Mouse (Mus musculus) hindbrain, embryonic 14.5 days (tissue): Measurements from ENCODE around the gene Rab22a. TPM values are rescaled to one million over a fixed set of nuclear protein-coding genes. Genes with fewer than 3 reads are reported as not detected.
"Not testable (repeated sequence)": the region's sequence is repeated elsewhere in the genome, so short reads cannot be mapped to it uniquely, and the experiment has no call there.

Source experiments
- ATAC-seq: fragments of 200-750 bp; cut with Nextera tagmentation; 2 replicates; pipeline ENCODE4 v1.8.0; 2017; ENCODE audit warnings: moderate number of reproducible peaks, mild to moderate bottlenecking, moderate TSS enrichment, moderate library complexity; ENCODE audit not compliant: low FRiP score
- DNase-seq: peaks from one replicate; pipeline ENCODE4 v3.0.0-alpha.2; 2015; ENCODE audit warnings: low spot score
- H3K27ac ChIP-seq: fragments of 300-500 bp; sonication (generic); 2 replicates; pipeline ENCODE4 v1.5.1; 2014; ENCODE audit warnings: mild to moderate bottlenecking, moderate library complexity
- H3K27me3 ChIP-seq: fragments of 300-500 bp; sonication (generic); 2 replicates; pipeline ENCODE4 v1.6.1; 2014; ENCODE audit warnings: mild to moderate bottlenecking, low read length, mixed read lengths; ENCODE audit not compliant: control insufficient read depth, insufficient read depth
- H3K36me3 ChIP-seq: fragments of 300-500 bp; sonication (generic); replicated peaks from 2 replicates; pipeline ENCODE4 v1.6.1; 2014; ENCODE audit not compliant: control insufficient read depth, insufficient read depth
- H3K4me1 ChIP-seq: fragments of 300-500 bp; sonication (generic); replicated peaks from 2 replicates; pipeline ENCODE4 v1.6.1; 2014; ENCODE audit warnings: antibody characterized with exemption, low read length, mixed read lengths; ENCODE audit not compliant: control insufficient read depth, insufficient read depth
- H3K4me2 ChIP-seq: fragments of 300-500 bp; sonication (generic); replicated peaks from 2 replicates; pipeline ENCODE4 v1.6.1; 2014; ENCODE audit warnings: mild to moderate bottlenecking, moderate library complexity
- H3K4me3 ChIP-seq: fragments of 300-500 bp; sonication (generic); replicated peaks from 2 replicates; pipeline ENCODE4 v1.5.1; 2014; ENCODE audit warnings: mild to moderate bottlenecking, low read length
- H3K9ac ChIP-seq: fragments of 300-500 bp; sonication (generic); 2 replicates; pipeline ENCODE4 v1.6.1; 2014
- H3K9me3 ChIP-seq: fragments of 300-500 bp; sonication (generic); 2 replicates; pipeline ENCODE4 v1.6.1; 2016; ENCODE audit warnings: low read length; ENCODE audit not compliant: control insufficient read depth
- WGBS: fragments of 180-500 bp; shearing (Covaris S2); extraction: QIAGEN DNeasy Blood & Tissue Kit; methylation state at CpG from one replicate; pipeline ENCODE4 v1.1.7; 2014; 5-methylcytosine and 5-hydroxymethylcytosine counted together
- polyA plus RNA-seq: library from polyadenylated mRNA; unstranded; fragments of >200 nt; fragmentation: Nextera tagmentation; extraction: Ambion mirVana; gene quantifications from 2 replicates; pipeline ENCODE4 v1.2.1, GENCODE M21; 2014

Gene Rab22a
- polyA plus RNA-seq: 38.0 and 43.7 TPM in 2 replicates

DNA sequence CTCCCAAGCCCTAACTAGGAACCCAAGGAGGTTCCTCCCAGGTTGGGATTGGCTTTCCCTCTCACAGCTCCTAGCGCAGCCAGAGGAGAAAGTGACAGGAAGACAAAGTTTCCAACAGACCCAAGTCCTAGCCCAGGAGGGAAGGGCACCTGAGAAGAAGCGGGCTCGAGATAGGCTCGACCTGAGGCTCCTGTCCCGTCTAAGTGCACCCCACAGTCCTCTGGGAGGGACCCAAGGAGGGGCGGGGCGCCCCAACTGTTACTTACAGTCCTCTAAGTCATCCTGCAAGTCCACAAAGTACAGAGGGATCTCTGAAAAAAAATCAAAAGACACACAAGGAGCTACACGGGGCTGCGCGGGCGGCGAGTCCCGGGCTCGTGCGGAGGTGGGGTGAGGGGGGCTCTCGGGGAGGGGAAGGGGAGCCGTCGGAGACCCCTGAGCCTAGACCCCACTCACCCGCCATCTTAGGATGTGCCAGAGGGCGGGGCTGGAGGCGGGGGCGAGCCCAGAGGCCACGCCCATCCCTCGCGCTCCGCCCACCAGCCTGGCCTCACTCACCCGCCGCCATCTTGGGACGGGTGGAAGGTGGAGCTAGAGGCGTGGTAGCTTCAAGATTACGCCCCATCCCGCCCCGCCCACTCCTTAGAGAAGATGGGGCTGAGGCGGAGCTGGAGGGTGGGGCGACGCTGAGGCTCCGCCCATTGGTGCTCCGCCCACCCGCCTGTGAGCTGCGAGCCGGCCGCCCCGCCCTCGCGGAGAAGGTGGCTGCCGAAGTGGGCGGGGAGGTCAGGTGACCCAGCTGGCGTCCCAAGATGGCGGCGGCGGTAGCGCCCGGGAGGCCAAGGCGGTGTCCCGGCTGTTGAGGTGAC lies at the start of gene Rab22a:
Gene Rab22a (plus strand): TSS at position 704 of the 869 bp plus-strand sequence.
- ATAC-seq: peak; percentile 98
- Histone ChIP-seq H3K9ac (peak within 1 kb of the TSS; percentile 87), H3K4me2 (peak within 1 kb of the TSS; percentile 92), H3K4me1 (peaks cover 19% of the 10 kb centered on the region), H3K36me3 (peaks cover 21% of the 10 kb centered on the region), H3K4me3 (peak within 1 kb of the TSS; percentile 89), H3K27ac (peak within 1 kb of the TSS; percentile 26; the same call in 1 of the 2 replicates), H3K27me3 (no peaks in the 10 kb centered on the region), H3K9me3 (no peaks in the 10 kb centered on the region)
- WGBS: 1% methylated on average over 49 of the region's 55 CpGs
- DNase-seq: peak; percentile 99

DNA sequence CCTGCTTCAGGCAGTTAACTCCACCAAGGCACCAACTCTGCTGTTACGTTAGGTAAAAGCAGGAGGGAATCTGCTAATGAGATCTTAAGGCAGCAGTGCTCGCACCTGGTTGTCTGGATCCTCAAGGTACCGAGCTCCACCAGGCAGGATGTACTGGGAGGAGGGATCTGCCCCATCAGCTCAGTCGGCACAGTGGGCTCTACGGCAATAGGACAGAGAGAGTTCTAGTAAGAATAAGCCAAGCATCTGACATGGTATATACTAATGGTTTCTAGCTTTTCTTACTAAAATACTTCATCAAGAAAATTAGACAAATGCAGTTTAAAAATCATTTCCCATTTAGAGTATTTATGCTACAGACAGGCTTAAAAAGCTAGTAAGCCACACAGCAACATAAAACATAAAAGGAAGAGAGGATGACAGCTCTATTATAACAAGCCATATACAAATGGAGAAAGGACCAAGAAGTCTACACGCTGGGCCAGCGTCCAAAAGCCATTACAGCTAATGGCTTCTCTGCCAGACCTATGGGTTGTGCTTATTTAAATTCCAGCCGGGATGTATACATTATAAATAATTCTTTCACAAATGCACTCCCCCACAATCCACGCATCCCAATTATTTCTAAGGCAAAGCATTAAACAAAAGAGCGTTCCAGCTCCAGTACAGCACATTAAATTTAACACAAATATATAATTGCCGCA lies 44.0 kb upstream of the Rab22a start:
- no peak for DNase-seq
- ATAC-seq: no peak
- 73% methylated on average over 11 of the region's 11 CpGs for WGBS

GRCm38 (mm10) chr2:173616156-173616555 lies 43.4 kb upstream of the Rab22a start:
- Histone ChIP-seq H3K36me3 (no peaks in the 10 kb centered on the region), H3K4me2 (no peak overlapping the region), H3K9ac (no peak overlapping the region), H3K4me1 (peaks cover 3% of the 10 kb centered on the region; the same call in 1 of the 2 replicates), H3K9me3 (peaks cover 5% of the 10 kb centered on the region; the same call in 1 of the 2 replicates), H3K4me3 (no peak overlapping the region), H3K27ac (no peak overlapping the region), H3K27me3 (no peaks in the 10 kb centered on the region)
- 45% methylated on average over 7 of the region's 7 CpGs for WGBS
- no peak for DNase-seq
- ATAC-seq: no peak

More for the DNA sequence above, 44.0 kb upstream of the Rab22a start:
- Histone ChIP-seq H3K36me3 (no peaks in the 10 kb centered on the region), H3K4me3 (no peak overlapping the region), H3K4me2 (no peak overlapping the region), H3K9me3 (peaks cover 5% of the 10 kb centered on the region; the same call in 1 of the 2 replicates), H3K27me3 (no peaks in the 10 kb centered on the region), H3K27ac (no peak overlapping the region), H3K9ac (no peak overlapping the region), H3K4me1 (peaks cover 8% of the 10 kb centered on the region; the same call in 1 of the 2 replicates)

DNA sequence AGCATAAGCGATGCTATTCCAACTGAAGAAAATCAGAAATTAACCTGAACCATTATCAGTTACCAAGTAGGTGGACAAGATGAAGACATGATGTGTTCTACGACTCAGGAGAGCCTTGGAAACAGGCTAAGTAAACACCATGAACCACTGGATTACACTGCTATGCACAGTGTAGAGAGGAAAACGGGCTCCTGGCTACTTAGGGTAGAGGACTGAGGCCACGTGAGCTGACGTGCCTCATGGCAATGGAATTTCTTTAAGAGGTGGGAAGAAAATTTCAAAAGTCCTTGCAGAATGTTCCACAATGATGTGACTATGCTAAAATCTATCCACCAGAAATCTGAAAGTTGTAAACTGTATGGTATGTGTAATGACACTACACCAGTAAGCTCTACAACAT lies 40.4 kb upstream of the Rab22a start:
- no peak overlapping the region for H3K27ac ChIP-seq
- peaks cover 5% of the 10 kb centered on the region; the same call in 1 of the 2 replicates for H3K9me3 ChIP-seq
- no peaks in the 10 kb centered on the region for H3K27me3 ChIP-seq
- H3K4me3 ChIP-seq: no peak overlapping the region
- H3K4me2 ChIP-seq: no peak overlapping the region
- DNase-seq (no peak), ATAC-seq (no peak)
- H3K4me1 ChIP-seq: peaks cover 8% of the 10 kb centered on the region; the same call in 1 of the 2 replicates
- no peaks in the 10 kb centered on the region for H3K36me3 ChIP-seq
- WGBS: 96% methylated on average over 5 of the region's 5 CpGs
- H3K9ac ChIP-seq: no peak overlapping the region

DNA sequence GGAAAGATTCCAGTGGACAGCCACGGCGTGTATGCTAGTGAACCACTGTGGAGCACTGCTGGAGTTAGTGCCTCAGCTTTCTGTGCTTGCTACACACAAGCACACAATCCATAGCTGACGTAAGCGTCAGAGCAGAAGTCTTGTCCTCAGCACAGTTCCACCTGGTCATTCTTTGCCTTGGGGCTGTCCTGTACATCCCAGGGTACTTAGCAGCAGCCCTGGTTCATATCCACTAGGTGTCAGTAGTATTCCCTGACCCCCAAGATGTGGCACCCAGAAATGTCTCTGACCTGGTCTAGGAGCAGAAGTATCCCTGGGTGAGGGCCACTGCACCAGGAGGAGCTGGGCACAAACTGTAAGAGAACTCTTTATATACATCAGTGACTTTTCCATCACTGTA lies 38.9 kb upstream of the Rab22a start:
- no peak for ATAC-seq
- no peak for DNase-seq
- H3K4me2 ChIP-seq: no peak overlapping the region

GRCm38 (mm10) chr2:173622173-173622601 lies 37.4 kb upstream of the Rab22a start:
- WGBS: 36% methylated on average over 7 of the region's 7 CpGs
- H3K36me3 ChIP-seq: no peaks in the 10 kb centered on the region
- DNase-seq: no peak
- H3K27ac ChIP-seq: no peak overlapping the region
- H3K9me3 ChIP-seq: peaks cover 5% of the 10 kb centered on the region; the same call in 1 of the 2 replicates
- ATAC-seq: no peak; the same call in 1 of the 2 replicates
- H3K27me3 ChIP-seq: no peaks in the 10 kb centered on the region
- no peak overlapping the region for H3K9ac ChIP-seq
- H3K4me2 ChIP-seq: no peak overlapping the region
- H3K4me3 ChIP-seq: no peak overlapping the region
- peaks cover 8% of the 10 kb centered on the region; the same call in 1 of the 2 replicates for H3K4me1 ChIP-seq

More for the DNA sequence above, 38.9 kb upstream of the Rab22a start:
- Histone ChIP-seq H3K27ac (no peak overlapping the region), H3K4me1 (peaks cover 8% of the 10 kb centered on the region; the same call in 1 of the 2 replicates), H3K4me3 (no peak overlapping the region), H3K9ac (no peak overlapping the region), H3K9me3 (peaks cover 5% of the 10 kb centered on the region; the same call in 1 of the 2 replicates), H3K36me3 (no peaks in the 10 kb centered on the region), H3K27me3 (no peaks in the 10 kb centered on the region)
- WGBS: 91% methylated on average over 4 of the region's 4 CpGs

DNA sequence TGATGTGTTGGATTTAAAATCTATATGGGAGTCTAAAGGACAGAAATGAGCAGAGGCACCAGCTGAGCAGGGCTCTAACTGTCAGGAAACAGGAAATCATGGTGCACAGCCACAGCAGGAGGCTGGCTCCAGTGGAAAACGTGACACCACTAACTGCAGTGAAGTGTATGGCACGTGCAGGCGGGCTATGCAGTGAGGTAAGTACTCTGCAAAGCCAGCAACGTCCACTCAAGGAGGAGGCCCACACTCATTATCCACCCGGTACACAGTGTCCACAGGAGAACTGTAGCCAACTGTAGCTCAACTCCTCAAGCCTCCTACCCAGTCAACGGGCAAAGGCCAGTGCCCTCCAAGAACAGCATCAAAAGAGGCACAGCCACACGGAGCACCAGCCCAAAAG lies 34.9 kb upstream of the Rab22a start:
- Histone ChIP-seq H3K9ac (no peak overlapping the region), H3K36me3 (no peaks in the 10 kb centered on the region), H3K4me2 (no peak overlapping the region), H3K27me3 (no peaks in the 10 kb centered on the region), H3K27ac (no peak overlapping the region), H3K4me3 (no peak overlapping the region), H3K4me1 (peaks cover 8% of the 10 kb centered on the region; the same call in 1 of the 2 replicates), H3K9me3 (no peaks in the 10 kb centered on the region)
- ATAC-seq (no peak), DNase-seq (no peak)
- 70% methylated on average over 7 of the region's 7 CpGs for WGBS

DNA sequence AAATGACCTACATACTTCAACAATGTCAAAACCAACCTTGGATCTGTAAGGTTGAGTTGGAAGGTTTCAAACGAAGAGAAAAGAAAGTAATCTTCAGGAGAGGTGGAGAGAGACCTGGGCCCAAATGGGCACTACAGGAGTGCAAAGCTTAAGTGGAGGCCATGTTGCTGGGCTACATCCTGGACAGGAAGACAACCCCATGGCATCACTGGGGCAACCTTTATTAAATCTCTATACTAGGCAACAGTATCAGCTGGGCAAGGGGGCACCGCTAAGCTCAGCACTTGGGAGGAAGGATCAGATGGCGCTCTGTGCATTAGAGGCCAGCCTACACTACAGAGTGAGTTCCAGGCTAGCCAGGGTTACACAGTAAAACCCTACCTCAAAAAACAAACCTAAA lies 33.8 kb upstream of the Rab22a start:
- DNase-seq (no peak), ATAC-seq (no peak)
- Histone ChIP-seq H3K9me3 (no peaks in the 10 kb centered on the region), H3K36me3 (no peaks in the 10 kb centered on the region), H3K4me2 (no peak overlapping the region), H3K4me3 (no peak overlapping the region), H3K27me3 (no peaks in the 10 kb centered on the region), H3K27ac (no peak overlapping the region), H3K4me1 (peaks cover 8% of the 10 kb centered on the region; the same call in 1 of the 2 replicates), H3K9ac (no peak overlapping the region)
- WGBS: 91% methylated on average over 3 of the region's 3 CpGs

DNA sequence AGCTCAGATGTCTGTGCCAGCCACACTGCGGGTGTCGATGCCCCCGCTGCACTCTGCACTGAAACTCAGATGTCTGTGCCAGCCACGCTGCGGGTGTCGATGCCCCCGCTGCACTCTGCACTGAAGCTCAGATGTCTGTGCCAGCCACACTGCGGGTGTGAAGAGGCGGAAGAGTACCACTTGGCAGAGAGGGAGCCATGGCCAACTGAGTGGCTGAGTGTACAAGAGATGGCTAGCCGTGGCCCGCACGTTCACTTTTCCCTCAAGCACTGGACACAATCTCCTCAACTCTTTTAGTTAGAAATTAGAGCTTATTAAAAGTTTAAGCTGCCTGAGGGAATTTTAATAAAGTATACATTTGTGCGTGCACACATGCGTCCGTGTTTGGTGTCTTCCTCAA lies 25.5 kb upstream of the Rab22a start:
- H3K27ac ChIP-seq, H3K4me2 ChIP-seq, DNase-seq, H3K9ac ChIP-seq, ATAC-seq, H3K4me1 ChIP-seq, H3K27me3 ChIP-seq, H3K9me3 ChIP-seq, H3K36me3 ChIP-seq, H3K4me3 ChIP-seq: not testable (repeated sequence)
- WGBS: 82% methylated on average over 15 of the region's 15 CpGs
